Mouse (Mus musculus) liver, adult 2 months (tissue): Measurements from ENCODE around the gene Col26a1.

ENCODE experiments used
- CTCF ChIP-seq: fragments of 200-500 bp; IDR thresholded peaks from 2 replicates; pipeline ENCODE4 v1.5.1; 2011; ENCODE audit warnings: low read depth, low read length, control low read depth
- POLR2A ChIP-seq: fragments of 200-500 bp; IDR thresholded peaks from 2 replicates; pipeline ENCODE4 v1.6.1; 2011; ENCODE audit warnings: low read length, control low read depth; ENCODE audit not compliant: insufficient read depth; ENCODE audit errors: extremely low read depth

- TF ChIP-seq POLR2A (no peak), CTCF (no peak)
These were observed 10.6 kb downstream of the Col26a1 start for GRCm38 (mm10) chr5:136872417-136872816.
